Mouse (Mus musculus) thymus, postnatal 14 days (tissue): ENCODE results near the gene Il18.

ENCODE experiments used
- DNase-seq: peaks from one replicate; pipeline ENCODE4 v3.0.0; 2021

Gene Il18

DNA sequence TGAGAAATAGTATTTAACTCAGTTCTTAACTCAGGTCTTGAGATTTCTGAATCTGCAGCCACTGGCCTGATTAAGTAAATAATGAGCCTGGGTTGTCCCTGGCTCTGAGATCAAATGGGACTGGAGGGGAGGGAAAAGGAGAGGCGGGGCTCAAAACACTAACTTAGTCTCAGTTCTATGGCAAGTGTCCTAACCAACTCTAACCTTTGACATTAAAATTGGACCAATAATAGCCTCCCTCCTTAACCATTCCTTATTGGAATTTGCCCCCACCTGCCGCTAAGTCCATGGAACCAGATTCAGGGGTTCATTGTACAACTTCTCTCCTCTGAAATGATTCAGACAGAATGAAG is 443 bp downstream of the Il18 start, which contains the start of gene Bco2:
TSS of gene Bco2 (minus strand) at position 88 of the 353 bp plus-strand sequence.
- DNase-seq, result no peak

DNA sequence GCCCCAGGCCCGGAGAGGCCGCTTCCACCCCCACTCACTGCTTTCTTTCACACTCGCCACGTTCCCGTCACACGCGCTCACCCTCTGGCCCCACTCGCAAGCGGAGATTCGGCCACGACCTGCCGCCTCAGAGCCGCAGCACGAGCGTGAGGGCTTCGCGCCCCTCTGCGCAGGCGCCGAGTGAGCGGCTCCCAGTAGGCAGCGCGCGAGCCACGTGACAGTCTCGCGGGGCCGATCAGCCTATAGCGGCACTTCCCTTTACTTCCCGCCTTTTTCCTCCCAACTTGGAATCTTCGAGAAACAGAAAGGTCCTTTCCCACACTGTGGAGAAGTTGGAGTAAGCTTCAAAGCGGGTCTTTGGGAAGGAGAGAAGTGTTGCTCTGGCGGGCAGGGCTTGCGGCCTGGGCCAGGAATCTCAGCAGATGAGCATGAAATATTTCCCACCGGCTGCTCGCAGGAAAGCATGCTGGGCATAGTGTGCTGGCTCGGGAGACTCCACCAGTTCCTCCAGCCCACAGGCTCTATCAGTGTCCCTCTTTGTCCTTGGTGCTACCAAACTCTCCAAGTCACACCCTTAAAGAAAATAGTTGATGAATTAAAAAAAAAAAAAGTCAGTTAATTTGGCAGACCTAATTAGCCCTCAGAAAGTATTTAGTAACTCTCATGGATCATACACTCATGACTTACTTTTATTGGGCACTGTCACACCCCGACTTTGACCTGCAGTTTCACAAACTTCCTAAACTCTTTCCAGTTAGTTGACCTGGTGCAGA is 6.7 kb downstream of the Il18 start, which contains the start of gene Tex12:
TSS of gene Tex12 (minus strand) at position 181 of the 773 bp plus-strand sequence.
- DNase-seq, result no peak

DNA sequence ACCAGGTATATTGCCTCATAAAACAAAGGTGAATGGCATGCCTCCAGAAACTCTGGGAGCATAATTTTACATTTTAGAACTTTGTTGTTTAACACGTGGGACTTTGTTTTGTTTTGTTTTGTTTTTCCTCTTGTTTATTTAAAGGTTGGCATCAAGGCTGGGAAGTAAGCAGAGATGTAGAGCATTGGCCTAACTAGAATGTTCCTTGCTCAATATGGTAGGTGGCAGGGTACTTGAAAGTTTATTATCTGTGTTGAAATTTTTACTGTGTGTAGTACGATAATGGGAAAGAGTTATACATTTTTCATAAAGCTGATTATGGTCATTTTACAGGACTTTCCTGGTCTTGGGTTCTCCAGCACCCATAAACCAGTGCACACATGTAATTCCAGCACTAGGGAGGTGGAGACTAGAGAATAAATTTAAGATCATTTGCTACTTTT is 7.3 kb downstream of the Il18 start:
- no peak for DNase-seq

DNA sequence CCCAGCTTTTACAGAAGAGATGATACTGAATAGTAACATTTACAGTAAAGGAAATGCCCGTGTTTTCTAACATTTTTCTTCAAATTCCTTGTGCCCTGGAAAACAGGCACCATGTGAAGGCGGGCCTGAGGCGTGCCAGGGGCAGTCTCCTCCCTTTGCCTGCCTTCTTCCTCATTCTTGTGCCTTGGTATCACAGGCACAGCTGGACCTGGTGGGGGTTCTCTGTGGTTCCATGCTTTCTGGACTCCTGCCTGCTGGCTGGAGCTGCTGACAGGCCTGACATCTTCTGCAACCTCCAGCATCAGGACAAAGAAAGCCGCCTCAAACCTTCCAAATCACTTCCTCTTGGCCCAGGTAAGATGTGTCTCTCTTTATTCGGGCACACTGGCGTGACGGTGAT is 10.5 kb downstream of the Il18 start:
- DNase-seq, result no peak

DNA sequence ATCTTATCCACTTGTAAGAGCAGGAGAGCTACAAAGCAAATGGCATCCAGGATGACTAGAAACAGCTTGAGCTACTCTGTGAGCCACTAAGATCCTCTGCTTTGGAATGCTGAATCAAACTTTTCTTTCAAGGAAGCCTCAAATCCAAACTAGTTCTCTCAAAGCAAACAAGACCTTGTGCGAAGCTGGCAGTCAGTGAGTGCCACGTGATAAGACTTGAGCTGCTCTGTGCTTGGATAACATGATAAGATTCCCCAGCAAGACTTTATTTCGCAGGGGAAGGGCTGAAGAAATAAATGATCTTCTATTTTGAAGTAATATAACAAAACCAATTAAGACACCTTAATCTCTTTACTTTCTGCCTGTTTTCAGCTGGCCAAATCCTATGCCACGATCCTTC is 11.3 kb downstream of the Il18 start:
- no peak for DNase-seq

DNA sequence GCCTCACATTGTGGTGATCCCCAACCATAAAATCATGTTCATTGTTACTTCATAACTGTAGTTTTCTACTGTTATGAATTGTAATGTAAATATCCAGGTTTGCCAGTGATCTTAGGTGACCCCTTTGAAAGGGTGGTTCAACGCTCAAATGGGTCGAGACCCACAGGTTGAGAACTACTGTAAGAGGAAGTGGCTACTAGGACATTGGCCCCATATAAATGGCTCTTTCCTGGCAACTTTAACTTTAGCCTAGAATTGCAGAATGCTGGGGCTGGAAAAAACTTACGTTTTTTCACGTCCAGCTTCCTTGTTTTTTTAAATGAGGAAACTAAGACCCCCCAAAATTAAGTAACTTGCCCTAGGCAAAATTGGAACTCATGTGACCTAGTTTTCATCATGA is 12.7 kb downstream of the Il18 start:
- no peak for DNase-seq

DNA sequence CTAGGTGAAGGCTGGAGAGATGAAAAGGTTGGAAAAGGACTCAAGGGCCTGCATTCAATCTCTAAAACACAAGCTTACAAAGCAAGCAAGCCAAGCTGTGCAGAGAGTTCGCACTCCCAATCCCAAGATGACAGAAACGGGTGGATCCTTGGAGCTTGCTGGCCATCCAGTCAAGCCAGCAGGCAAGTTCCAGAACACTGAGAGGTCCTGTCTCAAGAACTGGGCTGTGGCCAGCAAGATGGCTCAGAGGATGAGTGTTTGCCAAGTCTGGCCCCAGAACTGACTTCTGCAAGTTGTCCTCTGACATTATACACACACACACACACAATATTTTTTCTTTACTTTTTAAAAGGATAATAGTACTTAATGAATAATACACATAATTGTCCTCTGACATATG is 13.3 kb downstream of the Il18 start:
- DNase-seq, result no peak

DNA sequence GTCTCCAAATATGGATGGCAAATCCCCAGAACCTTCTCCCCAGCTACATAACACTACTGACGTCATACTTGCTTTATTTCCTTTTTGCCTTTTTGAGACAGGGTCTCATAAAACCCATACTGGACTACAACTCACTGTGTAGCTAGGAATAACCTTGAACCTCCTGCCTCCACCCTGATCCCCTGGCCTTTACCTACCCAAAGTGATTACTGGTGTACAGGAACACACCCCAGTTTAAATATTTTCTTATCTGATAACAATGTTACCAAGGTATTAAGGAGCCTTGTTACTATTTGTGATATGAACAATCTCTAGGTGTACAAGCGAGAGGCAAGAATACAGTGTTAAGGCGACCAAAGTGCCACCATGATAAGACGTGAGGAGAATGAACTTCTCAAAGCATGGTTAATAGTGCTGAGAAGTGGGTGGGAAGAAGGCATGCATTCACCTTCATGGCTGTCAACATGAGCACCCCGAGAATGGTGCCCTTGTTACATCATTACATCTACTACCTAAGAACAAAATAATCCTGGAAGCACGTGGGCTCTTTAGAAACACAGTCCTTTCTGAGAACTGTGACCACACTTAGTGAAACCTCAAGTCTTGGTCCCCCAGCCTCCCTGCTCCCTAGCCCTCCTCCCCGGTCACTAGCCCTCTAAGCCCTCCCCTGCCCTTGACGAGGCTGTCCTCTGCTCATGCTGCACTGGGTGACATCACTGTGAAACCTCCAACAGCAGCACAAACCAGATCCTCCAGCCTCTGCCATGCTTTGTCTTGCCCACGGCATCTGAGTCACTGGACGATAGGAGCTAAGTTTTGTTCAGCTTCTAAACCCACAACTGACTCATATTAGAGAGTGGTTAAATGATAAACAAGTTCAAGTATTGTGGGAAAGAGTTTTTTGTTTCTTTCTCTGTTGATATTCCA is 15.2 kb downstream of the Il18 start:
- no peak for DNase-seq

DNA sequence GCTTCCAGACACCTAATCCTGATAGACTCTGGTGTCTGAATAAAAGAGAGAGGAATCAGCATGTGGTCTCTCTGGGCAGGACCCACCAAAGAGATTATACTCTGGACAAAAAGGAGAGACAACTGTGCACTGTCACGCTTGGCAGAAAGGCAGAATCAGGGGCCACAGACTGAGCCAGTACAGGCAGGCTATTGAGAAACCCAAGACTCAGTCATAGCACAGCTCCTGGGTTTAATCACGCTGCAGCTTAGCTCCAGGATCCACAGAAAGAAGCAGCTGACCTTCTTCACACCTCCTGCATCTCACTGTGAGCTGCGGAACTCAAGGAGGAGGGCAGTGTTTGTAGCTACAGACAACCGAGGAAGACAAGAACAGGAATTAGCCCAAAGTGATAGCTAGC is 25.7 kb downstream of the Il18 start:
- no peak for DNase-seq

DNA sequence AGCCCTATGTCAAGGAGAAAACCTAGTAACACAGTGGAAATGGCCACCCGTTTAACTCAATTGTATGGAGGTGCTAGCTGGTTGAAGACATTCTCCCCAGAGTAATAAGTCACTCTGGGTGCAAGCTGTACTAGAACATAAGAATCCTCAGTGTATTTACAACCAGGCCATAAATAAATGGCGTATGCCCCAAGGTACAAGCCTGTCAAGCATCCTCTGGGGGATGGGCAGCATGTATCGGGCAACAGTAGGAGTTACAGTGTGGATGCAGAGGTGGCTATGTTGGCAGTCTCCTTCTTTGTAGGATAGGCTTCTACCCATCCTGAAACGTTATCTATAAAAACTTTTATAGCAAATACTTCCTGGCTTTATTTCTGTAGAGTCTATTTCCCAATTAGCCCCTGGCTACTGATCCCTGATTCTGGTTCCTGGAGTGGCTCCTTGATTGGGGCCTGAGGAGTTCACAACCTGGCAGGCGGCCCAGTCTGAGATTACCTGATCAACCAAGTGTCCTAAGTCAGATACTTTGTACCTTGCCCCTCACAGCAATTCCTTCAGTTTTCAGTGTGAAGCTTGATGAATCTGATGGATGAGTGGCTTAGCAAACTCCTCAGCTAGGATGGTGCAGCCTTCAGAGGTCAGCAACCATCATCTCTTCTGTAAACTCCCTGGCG is 30.7 kb downstream of the Il18 start:
- no peak for DNase-seq

DNA sequence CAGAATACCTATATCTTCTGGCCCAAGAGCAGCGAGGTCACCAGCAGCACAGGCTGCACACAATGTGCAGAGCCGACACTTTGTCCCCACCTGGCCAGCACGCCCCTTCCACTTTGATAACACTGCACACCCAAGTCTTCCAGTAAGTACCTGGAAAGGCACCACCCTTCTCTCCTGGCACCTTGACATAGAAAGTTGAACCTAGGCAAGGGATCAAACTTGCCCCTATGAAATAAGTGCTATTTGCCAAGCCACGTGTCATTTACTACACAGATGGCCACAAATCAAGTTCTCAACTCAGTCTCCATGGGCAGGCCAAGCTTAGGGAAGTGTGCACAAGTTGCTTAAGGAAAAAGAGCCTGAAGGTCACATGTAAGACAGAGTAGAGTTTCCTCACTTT is 32.3 kb downstream of the Il18 start:
- DNase-seq, result no peak

DNA sequence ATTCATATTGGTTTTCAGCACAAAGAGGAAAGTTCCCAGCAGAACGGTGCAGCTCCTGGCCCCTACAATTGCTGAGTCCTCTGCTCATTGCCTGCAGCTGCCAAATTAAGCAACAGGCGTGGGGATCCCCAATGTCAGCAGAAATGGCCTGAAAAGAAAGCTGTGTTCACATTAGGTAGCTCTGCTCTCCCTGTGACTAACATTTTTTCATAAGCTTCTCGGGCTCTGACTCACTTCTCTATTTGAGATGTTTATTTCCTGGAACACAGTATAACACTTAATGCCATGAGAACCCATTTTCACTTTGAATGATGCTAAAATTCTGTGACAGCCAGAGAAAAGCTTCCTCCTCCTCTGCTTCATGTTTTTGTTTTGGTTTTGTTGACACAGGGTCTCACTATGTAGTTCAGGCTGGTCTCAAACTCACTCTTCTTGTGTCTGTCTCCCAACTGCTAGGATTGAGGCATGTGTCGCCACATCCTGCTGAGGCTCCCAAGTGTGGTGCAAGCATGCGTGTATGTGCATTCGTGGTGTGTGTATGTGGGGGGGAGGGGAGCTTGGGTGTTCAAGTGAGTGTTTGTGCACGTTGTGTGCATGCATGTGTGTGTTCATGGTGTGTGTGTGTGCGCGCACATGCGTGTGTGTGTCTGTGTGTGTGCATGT is 36.4 kb downstream of the Il18 start:
- DNase-seq, result no peak

DNA sequence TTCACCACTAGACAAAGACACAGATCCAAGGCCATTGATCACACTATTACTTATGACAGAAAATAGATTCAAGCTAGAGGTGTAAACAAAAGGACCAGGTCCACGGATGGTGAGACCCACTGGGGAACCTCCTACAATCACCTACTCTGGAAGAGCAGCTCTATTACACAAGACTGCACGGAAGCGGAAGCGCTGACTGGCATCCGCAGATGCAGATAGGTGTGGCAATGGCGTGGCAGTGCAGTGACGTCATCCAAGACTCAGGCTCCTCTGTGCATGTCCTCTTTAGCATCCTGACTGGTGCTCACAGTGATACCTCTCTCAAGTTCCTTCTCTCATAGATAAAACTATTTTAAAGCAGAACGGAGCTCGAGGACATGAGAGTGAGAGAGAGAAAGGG is 38.3 kb downstream of the Il18 start:
- DNase-seq, result no peak

DNA sequence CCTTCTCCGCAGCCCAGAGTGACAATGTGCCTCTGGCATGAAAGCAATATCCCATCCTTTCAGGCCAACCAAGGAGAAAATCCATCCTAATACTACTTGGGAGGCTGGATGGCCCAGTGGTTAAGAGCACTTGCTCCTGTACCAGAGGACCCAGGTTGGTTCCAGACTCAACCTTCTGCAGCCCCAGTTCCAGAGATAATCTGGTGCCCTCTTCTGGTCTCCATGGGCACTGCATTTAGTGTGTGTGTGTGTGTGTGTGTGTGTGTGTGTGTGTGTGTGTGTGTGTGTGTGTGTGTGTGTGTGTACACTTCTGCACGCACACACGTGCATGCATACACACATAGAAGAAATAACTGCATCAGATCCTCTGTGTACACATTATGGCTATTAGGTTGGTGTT is 38.9 kb downstream of the Il18 start:
- DNase-seq, result peak; percentile 55

DNA sequence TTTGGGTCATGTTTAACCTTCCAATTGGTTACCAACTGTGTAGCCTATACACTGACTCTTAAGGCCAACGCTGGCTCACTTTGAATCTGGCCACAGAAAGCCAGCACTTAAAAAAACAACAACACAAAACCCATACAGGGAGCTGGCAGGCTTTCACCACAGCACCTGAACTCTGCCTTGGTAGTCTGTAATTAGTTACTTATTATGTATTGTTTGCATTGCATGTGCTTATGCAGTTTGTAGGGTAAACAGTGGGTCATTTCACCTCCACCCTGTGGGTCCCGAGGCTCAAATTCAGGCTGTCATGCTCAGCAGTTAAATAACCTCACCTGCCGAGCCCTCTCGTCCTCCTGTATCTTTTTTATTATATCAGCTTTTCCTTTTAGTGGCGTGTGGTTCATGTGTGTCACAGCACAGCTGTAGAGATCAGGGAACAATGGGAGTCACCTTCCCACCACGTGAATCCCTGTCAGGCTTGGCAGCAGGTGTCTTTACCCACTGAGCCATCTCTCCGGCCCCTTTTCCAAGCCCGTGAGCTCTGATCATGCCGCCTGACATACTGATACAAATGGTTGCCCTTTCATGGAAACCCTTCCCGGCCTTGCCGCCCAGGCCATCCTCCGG is 40.3 kb downstream of the Il18 start:
- DNase-seq, result no peak

DNA sequence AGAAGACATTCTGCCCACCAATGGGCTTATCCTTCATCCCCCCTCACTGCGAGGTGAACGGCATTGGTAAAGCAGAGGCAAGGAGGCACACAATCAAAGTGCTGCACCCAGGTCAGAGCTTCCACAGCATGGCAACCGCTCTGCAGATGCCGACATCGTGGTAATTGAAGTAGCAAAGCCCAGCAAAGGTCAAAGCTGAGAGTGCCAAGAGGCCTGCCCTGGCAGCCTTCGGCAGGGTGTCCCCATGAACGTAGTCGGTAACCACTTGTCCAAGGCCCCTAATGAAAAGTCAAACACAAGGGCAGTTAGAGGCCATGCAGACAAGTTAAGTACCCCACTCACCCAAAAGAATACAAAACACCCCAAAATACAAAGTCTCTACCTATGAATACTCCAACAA is 42.3 kb downstream of the Il18 start:
- DNase-seq, result no peak

DNA sequence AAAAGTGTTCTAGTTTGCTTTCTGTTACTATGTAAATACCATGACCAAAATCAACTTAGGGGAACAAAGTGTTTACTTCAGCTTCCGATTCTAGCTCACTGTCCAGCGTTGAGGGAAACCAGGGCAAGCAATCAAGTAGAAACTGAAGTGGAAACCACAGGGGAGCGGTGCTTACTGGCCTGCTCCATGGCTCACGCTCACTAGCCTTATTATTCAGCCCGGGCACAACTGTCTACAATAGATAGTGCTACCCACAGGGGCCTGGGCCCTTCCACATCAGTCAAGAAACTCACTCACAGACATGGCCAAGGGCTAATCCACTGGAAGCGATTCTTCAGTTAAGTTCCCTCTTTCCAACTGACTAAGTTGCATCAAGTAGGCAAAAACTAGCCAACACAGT is 46.9 kb downstream of the Il18 start:
- DNase-seq, result no peak

DNA sequence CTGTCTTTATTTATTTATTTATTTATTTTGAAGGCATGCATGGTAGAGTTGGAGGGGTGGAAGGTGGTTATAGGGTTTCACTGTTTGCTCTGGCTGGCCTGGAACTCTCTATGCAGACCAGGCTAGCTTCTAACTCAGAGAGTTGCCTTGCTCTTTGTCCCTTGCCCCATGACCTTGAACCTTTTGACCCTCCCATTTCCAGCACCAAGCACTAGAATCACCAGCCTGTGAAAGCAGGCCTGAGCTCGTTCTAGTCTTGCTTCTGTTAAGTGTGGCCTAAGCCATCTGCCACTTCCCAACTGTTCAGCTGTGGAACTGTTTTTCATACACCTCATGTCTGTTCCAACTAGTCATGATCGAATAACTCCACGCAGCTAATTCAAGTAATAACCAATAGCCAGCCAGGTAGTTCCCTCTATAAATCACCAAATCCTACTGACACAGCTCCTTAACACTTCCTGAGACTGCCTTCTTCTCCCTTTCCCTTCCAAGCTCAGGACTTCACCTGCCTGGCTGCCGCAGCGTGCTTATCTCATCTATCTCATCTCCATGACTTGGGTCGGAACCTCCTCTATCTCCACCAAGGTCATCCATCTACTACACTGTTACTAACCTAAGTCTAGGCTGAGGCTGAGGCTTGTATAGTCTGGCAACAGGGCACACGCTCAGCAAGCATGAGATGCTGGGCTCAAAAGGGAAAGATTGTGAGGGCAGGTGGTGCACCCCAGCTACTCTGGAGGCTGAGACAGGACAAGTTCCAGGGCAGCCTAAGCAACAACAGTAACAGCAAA is 47.6 kb downstream of the Il18 start:
- DNase-seq, result no peak

DNA sequence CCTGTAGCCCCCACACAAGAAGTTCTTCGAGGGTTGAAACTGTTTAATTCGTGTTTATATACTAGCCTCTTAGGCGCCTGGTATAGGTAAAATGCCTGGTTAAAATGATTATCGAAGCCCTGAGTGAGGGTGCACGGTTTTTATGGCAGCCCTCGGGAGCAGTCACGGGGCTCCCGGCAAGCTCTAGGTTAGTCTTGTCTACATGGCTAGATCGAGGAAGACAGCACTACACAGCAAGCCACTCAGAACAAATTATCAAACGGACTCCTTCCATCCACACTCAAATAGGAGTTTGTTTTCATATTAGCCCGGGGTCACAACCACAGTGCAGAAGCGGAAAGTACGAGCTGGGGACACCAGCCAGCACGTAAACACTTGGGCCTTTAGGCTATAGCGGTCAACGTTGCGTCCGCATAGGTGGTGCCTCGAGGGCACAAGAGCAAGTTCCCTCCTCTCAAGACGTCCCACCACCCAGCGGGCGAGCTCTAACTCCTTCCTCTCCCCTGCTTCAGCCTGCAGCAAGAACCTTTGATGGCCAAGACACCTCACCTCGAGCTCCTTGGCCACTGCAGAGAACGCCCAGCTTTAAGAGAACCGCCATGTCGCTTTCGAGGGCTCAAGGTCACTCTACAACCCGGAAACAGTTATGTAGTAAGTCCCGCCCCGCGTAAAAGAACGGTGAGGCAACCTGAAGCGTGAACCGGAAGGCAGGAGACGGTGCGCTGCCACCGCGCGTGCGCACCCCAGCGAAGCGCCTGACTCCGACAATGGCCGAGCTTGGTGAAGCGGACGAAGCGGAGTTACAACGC is 48.8 kb downstream of the Il18 start, which contains the start of the genes Sdhd and Timm8b:
TSS of gene Sdhd (minus strand) at position 624 of the 809 bp plus-strand sequence.
TSS of gene Timm8b (plus strand) at position 722 of the 809 bp plus-strand sequence.
- DNase-seq, result peak; percentile 94

DNA sequence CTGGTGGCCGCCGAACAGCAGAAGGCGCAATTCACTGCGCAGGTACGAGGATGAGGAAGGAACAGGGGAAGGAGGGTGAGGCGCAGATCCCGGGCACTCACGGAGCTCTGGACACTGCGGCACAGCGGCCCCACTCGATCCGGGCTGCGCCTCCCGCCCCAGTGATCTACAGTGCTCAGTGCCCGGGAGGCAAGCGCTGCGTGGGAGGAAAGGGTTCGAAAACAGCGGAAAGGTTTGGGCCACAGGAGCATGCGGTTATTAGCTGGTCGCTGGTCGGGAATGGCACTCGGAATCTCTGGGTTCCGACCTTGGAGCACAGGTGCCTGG is 49.3 kb downstream of the Il18 start:
- DNase-seq, result no peak

DNA sequence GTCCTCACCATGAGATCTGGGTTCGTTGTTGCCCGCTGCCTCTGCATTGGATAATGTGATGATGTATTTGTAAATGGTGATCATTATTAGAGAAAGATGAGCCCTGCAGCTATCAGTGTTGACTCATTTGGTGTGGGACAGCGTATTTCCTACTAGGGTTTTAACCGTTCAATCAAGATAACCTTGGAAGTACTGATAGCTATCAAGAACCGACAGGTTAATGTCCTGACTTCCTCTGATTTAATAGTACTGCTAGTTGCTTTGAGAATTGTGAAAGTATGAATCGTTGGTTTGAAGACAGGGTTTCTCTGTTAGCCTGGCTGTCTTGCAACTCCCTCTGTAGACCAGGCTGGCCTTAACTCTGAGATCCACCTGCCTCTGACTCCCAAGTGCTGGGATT is 49.7 kb downstream of the Il18 start:
- DNase-seq, result no peak
